Mouse (Mus musculus): ENCODE measurements around the gene Hsd17b2. TPM values are rescaled to one million over a fixed set of nuclear protein-coding genes. Genes with fewer than 3 reads are reported as not detected.
"Not testable (repeated sequence)": the region's sequence is repeated elsewhere in the genome, so short reads cannot be mapped to it uniquely, and the experiment has no call there.

Hsd17b2 gene
- polyA plus RNA-seq, 1 experiment from 2014 or later, result 0.29 TPM

DNA sequence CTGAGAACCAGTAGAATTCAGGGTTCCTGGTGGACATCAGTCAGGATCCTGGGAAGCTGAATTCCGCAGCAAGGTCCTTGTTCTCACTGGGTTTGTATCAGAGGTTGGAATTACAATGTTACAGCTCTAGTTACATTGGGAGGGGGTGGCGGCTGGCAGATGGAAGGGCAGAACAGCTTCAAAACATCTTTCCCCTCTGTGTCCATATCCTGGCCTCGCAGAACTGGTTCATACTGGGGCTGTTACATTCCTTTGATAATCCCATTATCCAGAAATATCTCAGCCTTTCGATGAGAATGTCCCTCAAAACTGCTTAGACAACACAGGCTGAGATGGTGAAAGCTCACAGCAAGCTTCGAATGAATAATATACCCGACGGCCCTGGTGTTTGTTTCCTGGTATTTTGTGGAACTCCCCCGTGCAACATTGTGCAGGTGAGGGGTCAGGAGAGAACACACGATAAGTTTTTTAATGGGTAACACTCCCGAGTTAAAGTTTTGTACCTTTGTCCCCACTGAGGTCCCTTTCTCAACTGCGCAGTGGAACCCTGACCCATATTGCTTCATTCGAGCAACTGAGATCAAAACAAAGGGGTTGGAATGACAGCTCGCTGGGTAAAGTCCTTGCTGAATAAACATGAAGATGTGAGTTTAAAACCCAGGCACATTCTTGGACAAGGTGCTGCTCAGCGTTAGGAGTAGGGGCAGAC lies 16.6 kb downstream of the Hsd17b2 start:
- H3K9ac ChIP-seq, result no peak overlapping the region
- H3K27ac ChIP-seq (replicated peaks), result no peak overlapping the region
- no peak overlapping the region for H3K4me3 ChIP-seq
- H3K27me3 ChIP-seq, result no peaks in the 10 kb centered on the region
- no peaks in the 10 kb centered on the region for H3K36me3 ChIP-seq
- H3K4me2 ChIP-seq, result no peak overlapping the region
- 85% methylated on average over 14 of the region's 14 CpGs for WGBS
- H3K9me3 ChIP-seq, result no peaks in the 10 kb centered on the region
- H3K4me1 ChIP-seq (replicated peaks), result no peaks in the 10 kb centered on the region
- ATAC-seq (ENCODE audit: low read depth), result no peak

DNA sequence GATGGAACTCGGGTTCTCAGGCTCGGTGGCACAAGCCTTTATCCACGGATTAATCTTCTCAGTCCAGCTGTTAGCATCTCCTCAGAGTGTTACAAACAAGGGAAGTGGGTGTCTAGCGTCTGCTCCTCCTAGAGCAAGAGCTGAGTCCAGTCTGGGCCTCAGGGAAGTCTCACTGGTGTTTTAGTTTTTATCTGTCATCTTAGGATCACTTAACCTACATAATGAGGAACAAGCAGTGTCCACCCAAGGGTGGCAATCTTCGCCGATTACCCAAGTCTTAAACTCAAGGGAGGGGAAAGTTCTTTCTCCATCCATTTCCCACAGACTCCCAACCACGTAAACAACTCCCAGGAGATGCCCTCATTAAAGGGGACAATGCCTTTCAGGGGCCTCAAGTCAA lies 24.8 kb downstream of the Hsd17b2 start:
- no peak for ATAC-seq (ENCODE audit: low read depth)

GRCm38 (mm10) chr8:117727561-117727960 lies 25.9 kb downstream of the Hsd17b2 start:
- no peak for ATAC-seq (ENCODE audit: low read depth)
- WGBS, result 61% methylated on average over 5 of the region's 5 CpGs
- H3K4me2 ChIP-seq, result no peak overlapping the region

More for the DNA sequence above, 24.8 kb downstream of the Hsd17b2 start:
- Histone ChIP-seq H3K9me3 (no peaks in the 10 kb centered on the region), H3K27me3 (no peaks in the 10 kb centered on the region), H3K27ac (replicated peaks) (no peak overlapping the region), H3K4me1 (replicated peaks) (no peaks in the 10 kb centered on the region), H3K4me2 (no peak overlapping the region), H3K36me3 (no peaks in the 10 kb centered on the region), H3K9ac (no peak overlapping the region), H3K4me3 (no peak overlapping the region)
- 74% methylated on average over 7 of the region's 7 CpGs for WGBS

DNA sequence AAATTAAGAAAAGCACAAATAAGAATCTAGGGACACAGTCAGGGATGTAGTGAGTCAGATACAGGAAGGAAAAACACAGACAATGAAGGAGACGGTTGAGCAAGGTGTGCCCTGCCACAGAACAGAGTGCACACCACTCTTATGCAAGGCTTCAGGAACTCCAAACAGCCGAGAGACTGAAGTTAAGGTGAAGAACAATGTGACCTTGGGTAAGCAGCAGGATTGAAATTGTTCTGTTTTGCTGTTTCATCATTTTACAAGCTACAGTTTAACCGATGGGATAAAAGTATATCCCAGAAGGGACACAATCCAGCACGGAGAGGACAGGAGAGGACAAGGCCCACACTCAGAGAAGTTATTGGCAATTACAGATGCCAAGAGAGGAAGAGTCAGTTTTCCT lies 26.5 kb downstream of the Hsd17b2 start:
- Histone ChIP-seq H3K27ac (replicated peaks) (no peak overlapping the region), H3K36me3 (no peaks in the 10 kb centered on the region), H3K4me3 (no peak overlapping the region), H3K9ac (no peak overlapping the region), H3K4me1 (replicated peaks) (no peaks in the 10 kb centered on the region), H3K4me2 (no peak overlapping the region), H3K27me3 (no peaks in the 10 kb centered on the region), H3K9me3 (no peaks in the 10 kb centered on the region)
- WGBS, result 86% methylated on average over 4 of the region's 4 CpGs
- no peak for ATAC-seq (ENCODE audit: low read depth)

More at GRCm38 (mm10) chr8:117727561-117727960, 25.9 kb downstream of the Hsd17b2 start:
- Histone ChIP-seq H3K9ac (no peak overlapping the region), H3K4me3 (no peak overlapping the region), H3K27ac (replicated peaks) (no peak overlapping the region), H3K9me3 (no peaks in the 10 kb centered on the region), H3K27me3 (no peaks in the 10 kb centered on the region), H3K36me3 (no peaks in the 10 kb centered on the region), H3K4me1 (replicated peaks) (no peaks in the 10 kb centered on the region)

- 62% methylated on average over 10 of the region's 10 CpGs for WGBS
- Histone ChIP-seq H3K4me1 (replicated peaks) (no peaks in the 10 kb centered on the region), H3K4me3 (no peak overlapping the region), H3K36me3 (no peaks in the 10 kb centered on the region), H3K9me3 (no peaks in the 10 kb centered on the region), H3K4me2 (no peak overlapping the region), H3K27ac (replicated peaks) (no peak overlapping the region), H3K27me3 (no peaks in the 10 kb centered on the region), H3K9ac (no peak overlapping the region)
- ATAC-seq (ENCODE audit: low read depth), result no peak
Measured at GRCm38 (mm10) chr8:117730980-117731379, 29.3 kb downstream of the Hsd17b2 start.

DNA sequence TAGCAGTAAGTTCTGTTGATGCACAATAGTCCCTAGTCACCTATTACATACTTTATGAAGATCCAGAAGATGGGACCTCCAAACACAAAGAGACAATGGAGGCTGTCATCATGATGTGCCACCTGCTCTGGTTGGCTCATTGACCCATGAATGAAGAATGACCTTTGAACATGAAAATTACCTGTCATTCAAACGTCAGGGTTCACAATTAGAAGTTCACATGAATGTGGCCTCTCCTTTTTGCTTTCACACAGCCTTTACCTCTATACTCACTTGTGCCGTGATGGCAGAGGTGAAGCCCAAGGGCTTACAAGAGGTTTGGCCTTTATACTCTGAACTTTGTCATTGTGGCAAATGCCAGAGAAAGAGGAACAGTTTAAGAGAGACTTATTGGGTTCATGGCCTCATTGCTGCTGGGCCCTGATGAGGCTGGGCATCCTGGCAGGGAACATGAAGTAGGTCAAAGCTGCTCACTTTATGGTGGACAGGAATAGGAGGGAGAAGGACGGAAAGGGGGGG lies 35.0 kb downstream of the Hsd17b2 start:
- 71% methylated on average over 3 of the region's 3 CpGs for WGBS
- H3K4me1 ChIP-seq (replicated peaks), result no peaks in the 10 kb centered on the region
- no peak overlapping the region for H3K4me2 ChIP-seq
- H3K27me3 ChIP-seq, result no peaks in the 10 kb centered on the region
- no peaks in the 10 kb centered on the region for H3K36me3 ChIP-seq
- no peak for ATAC-seq (ENCODE audit: low read depth)
- no peaks in the 10 kb centered on the region for H3K9me3 ChIP-seq
- no peak overlapping the region for H3K9ac ChIP-seq
- no peak overlapping the region for H3K4me3 ChIP-seq
- no peak overlapping the region for H3K27ac ChIP-seq (replicated peaks)

DNA sequence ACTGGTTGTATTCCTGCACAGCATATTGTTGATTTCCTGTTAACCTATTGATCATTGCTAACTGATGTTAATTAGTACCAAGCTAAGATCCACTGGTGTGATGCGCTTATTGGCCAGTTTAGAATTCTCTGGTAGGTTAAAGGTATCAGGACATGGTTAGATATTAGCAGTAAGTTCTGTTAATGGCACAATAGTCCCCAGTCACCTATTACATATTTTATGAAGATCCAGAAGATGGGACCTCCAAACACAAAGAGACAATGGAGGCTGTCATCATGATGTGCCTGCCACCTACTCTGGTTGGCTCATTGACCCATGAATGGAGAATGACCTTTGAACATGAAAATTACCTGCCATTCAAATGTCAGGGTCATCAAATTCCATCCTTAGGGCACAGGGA lies 36.5 kb downstream of the Hsd17b2 start:
- not testable (repeated sequence) for ATAC-seq (ENCODE audit: low read depth); H3K9ac ChIP-seq; H3K36me3 ChIP-seq; H3K4me1 ChIP-seq (replicated peaks); H3K4me3 ChIP-seq; H3K27ac ChIP-seq (replicated peaks); H3K4me2 ChIP-seq; H3K27me3 ChIP-seq; H3K9me3 ChIP-seq
- 100% methylated on average over 1 of the region's 1 CpGs for WGBS

- ATAC-seq (ENCODE audit: low read depth), result no peak
- Histone ChIP-seq H3K27ac (replicated peaks) (no peak overlapping the region), H3K9me3 (no peaks in the 10 kb centered on the region), H3K27me3 (no peaks in the 10 kb centered on the region), H3K36me3 (no peaks in the 10 kb centered on the region), H3K9ac (no peak overlapping the region), H3K4me1 (replicated peaks) (no peaks in the 10 kb centered on the region), H3K4me3 (no peak overlapping the region), H3K4me2 (no peak overlapping the region)
- 88% methylated on average over 5 of the region's 5 CpGs for WGBS
Measured at GRCm38 (mm10) chr8:117740387-117740998, 38.8 kb downstream of the Hsd17b2 start.

DNA sequence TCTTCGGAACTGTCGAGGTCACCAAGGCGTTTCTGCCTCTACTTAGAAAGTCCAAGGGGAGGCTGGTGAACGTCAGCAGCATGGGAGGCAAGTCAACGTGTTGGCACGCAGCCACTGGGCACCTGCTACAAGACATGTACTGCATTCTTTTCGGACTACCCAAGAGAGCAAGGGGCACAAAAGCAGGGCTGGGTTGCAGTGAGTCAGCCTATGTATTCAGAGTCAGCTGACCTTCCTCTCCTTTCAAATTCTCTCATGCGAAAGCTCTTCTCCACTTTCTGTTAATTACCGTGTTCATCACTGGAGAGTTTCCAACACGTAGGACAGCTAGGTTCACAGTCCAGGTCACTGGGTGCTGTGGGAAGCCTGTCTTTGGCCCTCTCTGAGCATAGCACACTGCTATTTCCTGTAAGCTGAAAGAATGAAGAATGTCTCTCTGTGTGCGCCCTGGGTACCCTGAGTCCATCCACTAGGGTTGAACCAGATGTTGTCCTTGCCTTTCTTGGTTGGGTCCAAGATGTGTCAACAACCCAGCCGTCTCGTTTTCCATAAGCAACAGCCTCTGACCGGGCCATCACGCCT lies 40.8 kb downstream of the Hsd17b2 start:
- no peak; the same call in 1 of the 2 replicates for ATAC-seq (ENCODE audit: low read depth)
- 70% methylated on average over 15 of the region's 15 CpGs for WGBS

GRCm38 (mm10) chr8:117746651-117747050 lies 44.9 kb downstream of the Hsd17b2 start:
- Histone ChIP-seq H3K4me3 (no peak overlapping the region), H3K27ac (replicated peaks) (no peak overlapping the region), H3K9ac (no peak overlapping the region), H3K4me2 (no peak overlapping the region), H3K27me3 (no peaks in the 10 kb centered on the region), H3K4me1 (replicated peaks) (no peaks in the 10 kb centered on the region), H3K36me3 (no peaks in the 10 kb centered on the region), H3K9me3 (no peaks in the 10 kb centered on the region)
- 88% methylated on average over 5 of the region's 5 CpGs for WGBS
- ATAC-seq (ENCODE audit: low read depth), result no peak

More for the DNA sequence above, 40.8 kb downstream of the Hsd17b2 start:
- H3K4me3 ChIP-seq, result no peak overlapping the region
- H3K9me3 ChIP-seq, result no peaks in the 10 kb centered on the region
- H3K27me3 ChIP-seq, result no peaks in the 10 kb centered on the region
- H3K36me3 ChIP-seq, result no peaks in the 10 kb centered on the region
- no peak overlapping the region for H3K4me2 ChIP-seq
- H3K9ac ChIP-seq, result no peak overlapping the region
- H3K4me1 ChIP-seq (replicated peaks), result no peaks in the 10 kb centered on the region
- no peak overlapping the region for H3K27ac ChIP-seq (replicated peaks)

DNA sequence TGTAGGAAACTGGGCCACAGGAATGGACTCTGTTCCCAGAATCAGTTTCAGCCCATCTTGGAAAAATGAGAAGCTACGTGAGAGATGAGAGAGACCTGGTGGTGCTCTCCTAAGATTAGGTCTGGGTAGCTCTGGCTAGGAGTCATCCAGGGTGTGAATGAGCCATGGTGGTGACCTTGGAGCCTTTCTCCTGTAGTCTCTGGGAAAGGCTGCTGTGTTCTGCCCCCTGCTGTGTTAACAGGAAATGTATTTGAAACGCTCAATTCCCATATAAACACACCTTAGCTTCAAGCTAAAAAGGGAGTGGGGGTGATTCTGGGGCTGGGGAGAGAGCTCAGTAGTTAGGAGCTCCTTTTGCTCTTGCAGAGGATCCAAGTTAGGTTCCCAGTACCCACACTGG lies 45.7 kb downstream of the Hsd17b2 start:
- WGBS, result 55% methylated on average over 2 of the region's 2 CpGs

DNA sequence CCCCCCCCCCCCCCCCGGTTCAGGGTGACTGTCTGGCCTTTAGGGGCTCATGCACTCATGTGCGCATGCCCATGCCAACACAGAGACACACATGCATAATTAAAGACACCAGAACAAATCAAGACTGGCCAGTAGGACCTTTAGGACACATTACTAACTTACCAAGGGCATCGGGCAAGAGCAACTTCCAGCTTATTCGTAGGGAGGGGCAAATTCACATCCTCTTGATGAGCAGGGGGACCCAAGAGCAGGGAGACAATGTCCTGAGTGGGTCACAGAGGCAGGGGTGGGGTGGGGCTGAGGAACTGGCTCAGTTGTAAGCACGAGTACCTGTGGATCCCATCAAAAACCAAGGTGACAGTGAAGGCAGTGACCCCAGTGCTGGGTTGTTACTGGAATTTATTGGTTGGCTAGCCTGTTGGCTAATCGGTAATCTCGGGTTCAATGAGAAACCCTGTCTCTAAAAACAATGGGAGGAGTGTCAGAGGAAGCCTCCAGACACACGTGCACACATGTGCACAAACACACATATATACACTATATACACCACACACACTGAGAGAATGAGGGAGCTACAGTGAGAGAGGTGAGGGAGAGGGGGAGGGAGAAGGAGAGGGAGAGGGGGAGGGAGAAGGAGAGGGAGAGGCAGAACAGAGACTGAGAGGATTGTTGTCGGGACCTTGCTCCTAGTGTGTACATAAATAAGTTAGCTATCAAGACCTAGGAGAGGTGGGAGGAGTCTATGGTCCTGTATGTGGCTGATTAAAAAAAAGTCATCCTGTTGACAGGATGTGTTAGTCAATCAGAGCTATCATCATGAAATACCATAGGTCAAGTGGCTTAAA lies 46.4 kb downstream of the Hsd17b2 start:
- Histone ChIP-seq H3K4me3 (no peak overlapping the region), H3K9ac (no peak overlapping the region), H3K27ac (replicated peaks) (no peak overlapping the region), H3K4me2 (no peak overlapping the region), H3K27me3 (no peaks in the 10 kb centered on the region), H3K4me1 (replicated peaks) (no peaks in the 10 kb centered on the region), H3K36me3 (no peaks in the 10 kb centered on the region), H3K9me3 (no peaks in the 10 kb centered on the region)
- WGBS, result 81% methylated on average over 8 of the region's 9 CpGs
- no peak for ATAC-seq (ENCODE audit: low read depth)

More for the DNA sequence above, 45.7 kb downstream of the Hsd17b2 start:
- Histone ChIP-seq H3K9ac (no peak overlapping the region), H3K9me3 (no peaks in the 10 kb centered on the region), H3K36me3 (no peaks in the 10 kb centered on the region), H3K27me3 (no peaks in the 10 kb centered on the region), H3K4me2 (no peak overlapping the region), H3K27ac (replicated peaks) (no peak overlapping the region), H3K4me1 (replicated peaks) (no peaks in the 10 kb centered on the region), H3K4me3 (no peak overlapping the region)
- ATAC-seq (ENCODE audit: low read depth), result no peak

Measured in neural tube, embryonic 13.5 days (tissue).